Mouse (Mus musculus) splenic B cell, adult 2 months (primary cell): ENCODE measurements at regions not wholly inside any gene's neighbourhood (a gene's known extent, or its start where the extent isn't known, plus 50 kb on each side); places are given as distances from the start of the nearest gene placed in this dataset.

Source experiments
- DNase-seq: peaks from one replicate; pipeline ENCODE4 v3.0.0-alpha.2; 2011; ENCODE audit warnings: low read depth, low spot score
- H3K27me3 ChIP-seq: 2 replicates; pipeline ENCODE4 v1.6.1; 2012; ENCODE audit warnings: mild to moderate bottlenecking, low read length, moderate library complexity, mixed read lengths; ENCODE audit not compliant: control insufficient read depth, poor library complexity, insufficient read depth, severe bottlenecking
- H3K36me3 ChIP-seq: 2 replicates; pipeline ENCODE4 v1.6.1; 2012; ENCODE audit warnings: mild to moderate bottlenecking, low read length, moderate library complexity, mixed read lengths; ENCODE audit not compliant: control insufficient read depth, poor library complexity, insufficient read depth, severe bottlenecking

DNA sequence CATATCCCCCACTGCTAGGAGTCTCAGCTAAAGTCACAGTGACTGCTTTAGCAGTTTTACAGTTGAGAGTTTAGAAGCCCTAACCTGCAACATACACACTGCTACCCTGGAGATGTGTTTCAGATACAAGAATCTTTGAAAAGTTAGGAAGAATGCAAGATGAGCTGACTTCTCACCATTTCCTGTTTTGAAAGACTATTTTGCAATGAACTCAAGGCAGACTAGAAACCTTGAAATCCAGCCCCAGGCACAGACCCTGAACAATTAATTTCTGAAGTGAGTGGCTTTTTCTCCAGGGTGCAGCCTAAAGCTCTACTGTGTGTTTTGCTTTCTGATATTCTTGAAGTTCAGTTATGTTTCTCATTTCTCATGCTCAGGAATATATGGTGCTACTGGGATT lies 440.6 kb downstream of the Nebl start:
- H3K27me3 ChIP-seq: no peaks in the 10 kb centered on the region
- H3K36me3 ChIP-seq: no peaks in the 10 kb centered on the region
- no peak for DNase-seq

DNA sequence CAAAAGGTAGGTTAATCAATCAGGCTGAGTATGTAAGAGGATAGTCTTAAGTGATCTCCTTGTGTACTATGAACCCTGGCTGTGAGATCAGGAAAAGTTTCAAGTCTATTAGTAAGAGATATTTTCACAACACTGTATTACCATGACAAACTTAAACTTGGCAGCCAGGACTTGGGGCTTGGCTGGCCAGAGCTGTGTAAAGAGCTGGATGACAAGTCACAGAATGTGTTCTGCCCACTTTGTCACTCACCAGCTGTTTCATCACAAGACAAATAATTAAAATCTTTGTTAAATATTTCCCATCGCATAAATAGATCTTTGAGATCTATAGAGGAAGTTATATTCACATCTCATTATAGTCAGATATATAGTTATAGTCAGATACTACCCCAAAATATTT lies 443.7 kb downstream of the Nebl start:
- H3K36me3 ChIP-seq: no peaks in the 10 kb centered on the region
- DNase-seq: no peak
- no peaks in the 10 kb centered on the region for H3K27me3 ChIP-seq

DNA sequence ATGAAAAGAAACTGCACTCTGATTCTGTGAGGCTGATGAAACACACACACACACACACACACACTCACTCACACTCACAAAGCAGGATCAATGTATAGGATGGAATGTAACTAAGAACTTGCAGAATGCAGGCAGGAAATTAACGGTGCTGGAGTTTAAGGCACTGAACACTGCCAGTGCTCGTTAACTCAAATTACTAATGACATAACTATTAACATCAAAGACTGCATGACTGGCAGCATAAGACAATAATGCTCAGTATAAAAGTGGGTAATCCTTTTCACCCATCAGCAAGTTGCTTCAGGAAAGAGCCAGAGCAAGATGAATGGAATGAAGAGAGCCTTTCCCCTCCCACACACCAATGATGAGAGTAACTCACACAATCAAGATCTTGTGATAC lies 481.3 kb downstream of the Nebl start:
- Histone ChIP-seq H3K36me3 (no peaks in the 10 kb centered on the region), H3K27me3 (no peaks in the 10 kb centered on the region)
- DNase-seq: no peak

DNA sequence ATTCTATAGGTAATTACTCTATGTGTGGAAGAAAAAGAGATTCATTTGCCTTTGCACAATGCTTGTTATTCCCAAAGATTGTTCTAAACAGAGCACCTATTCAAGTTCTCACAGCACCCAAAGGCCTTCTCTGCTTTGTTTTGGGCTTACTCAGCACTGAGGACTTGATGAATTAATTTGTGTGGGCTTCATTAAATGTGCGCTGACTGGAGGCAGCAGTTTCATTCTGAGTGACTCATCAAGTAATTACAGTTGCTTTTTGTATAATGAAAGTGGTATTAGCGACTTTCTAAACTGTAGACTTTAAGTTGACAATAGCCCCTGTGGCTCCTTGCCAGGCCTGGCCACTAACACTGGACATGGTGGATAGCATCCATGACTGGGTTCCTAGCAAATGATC lies 485.4 kb downstream of the Nebl start:
- DNase-seq: no peak
- Histone ChIP-seq H3K27me3 (no peaks in the 10 kb centered on the region), H3K36me3 (no peaks in the 10 kb centered on the region)

DNA sequence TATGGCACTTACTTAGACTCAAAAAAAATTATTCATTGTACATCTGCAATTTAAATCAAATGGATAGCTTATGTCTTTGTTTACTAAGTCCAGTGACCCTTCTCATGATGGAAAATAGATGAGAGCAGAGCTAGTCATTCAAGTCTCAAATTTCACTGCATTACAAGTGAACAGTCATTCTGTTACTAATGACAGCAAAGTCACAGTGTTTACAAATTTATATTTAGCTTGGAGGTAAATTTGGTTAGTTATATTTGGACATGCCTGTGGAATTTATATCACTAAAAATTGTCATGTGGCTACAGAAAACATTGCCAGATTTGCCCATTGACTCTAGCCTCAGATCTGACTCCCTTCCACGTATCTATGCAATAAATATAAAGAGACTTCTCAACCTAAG lies 515.7 kb downstream of the Nebl start:
- DNase-seq: no peak
- H3K36me3 ChIP-seq: no peaks in the 10 kb centered on the region
- no peaks in the 10 kb centered on the region for H3K27me3 ChIP-seq

DNA sequence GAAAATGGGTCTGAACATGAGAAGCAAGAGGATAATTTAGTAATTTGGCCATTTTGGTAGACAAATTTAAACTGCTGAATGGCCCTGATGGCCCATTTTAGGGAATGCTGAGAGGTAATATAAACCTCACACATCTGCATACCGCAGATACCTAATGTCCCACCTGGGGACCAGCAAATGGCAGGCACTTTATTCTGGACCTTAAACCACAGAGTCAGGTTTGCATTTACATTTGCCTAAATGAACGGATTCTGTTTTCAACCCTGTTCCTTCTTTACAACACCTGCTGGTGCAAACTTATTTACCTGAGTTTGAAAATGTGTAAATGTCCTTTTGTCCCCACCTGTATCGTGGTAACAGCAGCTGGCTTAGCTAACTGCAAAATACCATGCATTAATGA lies 516.4 kb downstream of the Nebl start:
- Histone ChIP-seq H3K27me3 (no peaks in the 10 kb centered on the region), H3K36me3 (no peaks in the 10 kb centered on the region)
- DNase-seq: no peak

DNA sequence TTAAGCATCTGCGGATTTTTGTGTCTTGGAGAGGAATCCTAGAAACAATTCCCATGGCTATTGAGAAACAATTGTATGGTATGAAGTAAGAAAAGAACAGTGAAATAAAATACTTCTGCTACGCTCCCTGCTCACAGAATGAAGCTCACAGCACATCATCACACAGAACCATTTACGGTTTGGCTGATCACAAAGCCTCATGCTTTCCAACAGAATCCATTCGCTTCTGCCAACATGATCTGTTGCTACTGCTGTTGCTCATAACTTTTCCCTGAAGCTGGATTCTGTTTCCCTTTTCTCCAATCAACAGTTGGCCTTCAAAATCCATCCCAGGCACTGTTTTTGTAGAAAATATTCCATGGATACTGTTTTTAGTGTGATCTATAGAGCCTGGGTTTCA lies 518.7 kb downstream of the Nebl start:
- no peak for DNase-seq
- Histone ChIP-seq H3K27me3 (no peaks in the 10 kb centered on the region), H3K36me3 (no peaks in the 10 kb centered on the region)

DNA sequence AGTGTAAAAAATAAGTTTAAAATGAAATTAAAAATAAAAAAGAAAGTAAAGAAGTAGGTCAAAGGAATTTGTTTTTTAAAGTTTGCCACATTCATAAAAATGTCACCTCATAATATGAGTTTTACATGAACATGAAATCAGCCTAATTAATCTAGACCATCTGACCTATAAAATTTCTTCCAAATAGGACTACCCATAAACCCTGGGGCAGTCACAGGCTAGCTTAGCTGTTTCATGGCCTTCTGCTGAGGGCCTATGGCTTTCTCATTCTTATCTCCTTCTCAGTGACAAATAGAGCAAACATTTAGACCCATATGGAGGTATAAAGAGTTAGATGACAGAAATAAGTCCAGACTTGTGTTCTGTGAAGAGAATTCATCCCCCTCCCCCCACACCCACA lies 520.2 kb downstream of the Nebl start:
- Histone ChIP-seq H3K36me3 (no peaks in the 10 kb centered on the region), H3K27me3 (no peaks in the 10 kb centered on the region)
- DNase-seq: no peak

DNA sequence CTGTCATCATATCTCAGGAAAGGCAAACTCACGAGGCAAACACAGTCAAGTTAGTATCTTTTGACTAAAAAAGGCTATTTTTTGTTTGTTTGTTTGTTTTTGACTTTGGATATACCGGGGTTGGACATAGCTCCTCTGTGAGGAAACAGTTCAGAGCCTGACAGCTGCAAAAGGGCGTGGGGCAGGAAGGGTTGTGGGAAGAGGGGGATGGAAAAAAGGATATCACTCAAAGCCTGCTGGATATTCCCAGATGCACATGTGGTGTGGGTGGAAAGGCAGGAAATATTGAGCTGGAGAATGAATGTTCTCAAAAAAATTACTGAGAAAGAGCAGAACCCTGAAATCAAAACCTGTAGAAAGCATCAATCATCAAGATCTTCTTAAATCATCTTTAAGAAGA lies 537.7 kb downstream of the Nebl start:
- DNase-seq: no peak
- Histone ChIP-seq H3K36me3 (no peaks in the 10 kb centered on the region), H3K27me3 (no peaks in the 10 kb centered on the region)

DNA sequence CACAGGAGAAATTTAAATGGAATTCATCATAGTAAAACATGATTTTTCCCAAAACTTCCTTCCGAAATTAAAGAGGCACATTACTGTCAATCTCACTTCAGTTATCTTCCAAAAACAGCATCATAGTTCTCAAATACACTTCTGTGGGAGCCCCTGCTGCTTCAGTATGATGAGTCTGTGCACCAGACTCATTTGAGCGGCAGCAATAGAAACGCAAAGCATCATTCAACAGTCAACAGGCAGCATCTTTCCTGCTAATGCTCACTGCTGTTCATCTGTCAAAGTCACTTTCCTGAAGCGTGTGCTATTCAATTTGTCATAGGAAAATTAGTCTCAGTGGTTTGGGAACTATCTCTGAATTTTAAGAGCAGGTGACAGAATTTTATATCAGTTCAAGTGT lies 542.1 kb downstream of the Nebl start:
- DNase-seq: no peak
- no peaks in the 10 kb centered on the region for H3K36me3 ChIP-seq
- H3K27me3 ChIP-seq: no peaks in the 10 kb centered on the region

DNA sequence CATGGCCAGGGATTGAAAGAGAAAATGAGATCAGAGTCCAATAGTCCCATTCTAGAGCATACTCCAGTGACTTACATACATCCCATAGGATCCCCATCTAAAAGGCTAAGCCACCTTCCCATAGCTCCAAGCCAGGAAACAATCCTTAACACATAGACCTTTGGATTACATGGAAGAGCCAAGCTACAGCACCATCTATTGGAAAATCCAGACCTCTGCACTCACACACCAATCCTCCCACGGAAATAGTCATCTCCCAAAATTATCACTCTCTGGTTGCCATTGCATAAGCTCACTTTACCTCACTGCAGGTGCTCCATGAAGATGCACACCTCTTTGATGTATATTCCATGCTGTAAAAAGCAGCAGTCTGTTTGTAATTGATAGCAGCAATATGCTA lies 543.4 kb downstream of the Nebl start:
- Histone ChIP-seq H3K36me3 (no peaks in the 10 kb centered on the region), H3K27me3 (no peaks in the 10 kb centered on the region)
- no peak for DNase-seq

DNA sequence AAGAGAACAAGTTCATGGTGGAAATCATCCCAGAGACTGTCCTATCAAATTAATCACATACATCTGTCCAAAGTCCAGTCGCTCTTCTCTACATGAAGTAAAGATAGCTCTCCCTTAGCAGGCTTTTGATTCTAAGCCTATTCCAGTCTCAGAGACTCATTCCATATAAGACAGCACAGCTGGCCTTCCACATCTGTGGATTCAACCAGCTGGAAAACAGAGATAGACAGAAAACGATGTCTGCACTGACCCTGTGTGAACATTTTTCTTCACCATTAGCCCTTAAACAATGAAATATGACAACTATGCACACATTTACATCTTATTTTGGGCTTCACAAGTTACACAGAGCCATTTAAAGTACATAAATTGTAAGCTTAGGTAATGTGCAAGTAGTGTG lies 547.6 kb downstream of the Nebl start:
- no peaks in the 10 kb centered on the region for H3K27me3 ChIP-seq
- no peak for DNase-seq
- H3K36me3 ChIP-seq: no peaks in the 10 kb centered on the region

DNA sequence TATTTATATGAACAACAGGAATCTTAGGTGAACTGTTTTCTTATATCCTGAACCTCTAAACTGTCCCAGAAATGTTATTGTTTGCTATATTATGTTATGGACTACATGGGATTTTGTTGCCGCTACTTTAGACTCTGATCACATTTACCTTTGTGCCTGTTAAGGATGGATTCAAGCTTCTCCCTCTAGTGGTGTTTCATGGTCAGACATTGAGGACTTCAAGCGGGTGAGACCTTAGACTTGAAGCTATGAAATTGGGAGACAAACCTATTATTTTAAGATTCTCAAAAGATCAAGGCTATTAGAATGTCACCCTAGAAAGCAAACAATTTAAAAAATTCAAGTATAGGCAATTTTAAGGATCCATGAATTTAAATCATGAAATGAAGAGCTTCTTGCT lies 549.7 kb downstream of the Nebl start:
- no peak for DNase-seq
- H3K27me3 ChIP-seq: no peaks in the 10 kb centered on the region

DNA sequence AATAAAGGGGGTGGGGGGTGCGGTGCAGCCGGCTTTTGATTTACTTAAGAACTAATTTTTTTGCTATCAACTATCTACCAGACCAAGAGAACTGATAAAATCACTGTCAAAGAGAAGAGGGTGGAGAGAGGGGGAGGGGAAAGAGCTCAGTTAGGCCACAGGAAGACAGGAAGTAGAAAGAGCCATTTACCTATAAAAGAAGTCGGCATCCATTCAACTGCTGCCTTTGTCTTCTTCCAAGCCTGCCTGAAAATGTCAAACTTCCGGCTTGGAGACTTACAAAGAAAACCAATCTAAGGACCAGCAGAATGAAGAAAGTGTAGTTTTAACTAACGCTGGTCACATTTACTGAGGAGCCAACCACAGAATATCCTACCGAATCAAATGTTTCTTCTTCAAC lies 562.4 kb downstream of the Nebl start:
- Histone ChIP-seq H3K36me3 (no peaks in the 10 kb centered on the region), H3K27me3 (no peaks in the 10 kb centered on the region)
- DNase-seq: no peak

More for the DNA sequence above, 549.7 kb downstream of the Nebl start:
- H3K36me3 ChIP-seq: no peaks in the 10 kb centered on the region

DNA sequence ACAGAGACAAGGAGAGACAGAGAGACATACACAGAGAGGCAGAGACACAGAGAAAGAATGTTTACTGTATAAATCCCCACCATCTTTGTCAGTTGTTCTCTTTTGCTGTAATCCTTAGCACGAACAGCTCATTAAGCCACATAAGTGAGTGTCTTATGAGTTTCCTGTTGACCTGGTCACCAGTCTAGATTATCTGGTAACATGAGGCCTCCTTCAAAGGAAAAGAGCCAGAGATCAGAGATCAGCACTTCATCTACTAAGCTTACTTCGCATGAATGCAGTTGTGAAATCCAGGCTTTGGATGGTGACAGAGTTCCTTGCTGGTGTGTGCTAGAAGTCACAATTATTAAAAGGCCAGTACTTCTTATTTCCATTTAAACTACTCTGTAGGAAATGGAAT lies 566.2 kb downstream of the Nebl start:
- H3K36me3 ChIP-seq: no peaks in the 10 kb centered on the region
- no peak for DNase-seq

DNA sequence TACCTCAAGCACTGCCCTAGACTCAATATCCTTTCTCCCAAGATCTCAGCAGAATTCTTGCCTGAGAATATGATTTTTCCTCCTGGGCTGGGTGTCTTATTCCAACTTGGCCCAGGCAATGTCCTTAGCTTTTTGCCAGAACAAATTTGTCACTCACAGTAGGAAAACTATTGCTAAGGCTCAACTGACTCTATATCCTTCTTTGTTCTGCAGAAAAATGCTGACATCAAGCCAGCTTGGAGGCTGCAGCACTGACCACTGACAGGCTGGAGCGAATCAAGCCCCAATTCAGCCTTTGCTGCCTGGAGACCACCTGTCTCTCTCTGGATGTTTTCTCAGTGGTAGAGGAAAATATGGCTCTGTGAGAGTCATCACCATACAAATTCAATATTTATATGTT lies 572.8 kb downstream of the Nebl start:
- no peak for DNase-seq
- H3K27me3 ChIP-seq: no peaks in the 10 kb centered on the region
- H3K36me3 ChIP-seq: no peaks in the 10 kb centered on the region

More for the DNA sequence above, 566.2 kb downstream of the Nebl start:
- no peaks in the 10 kb centered on the region for H3K27me3 ChIP-seq

DNA sequence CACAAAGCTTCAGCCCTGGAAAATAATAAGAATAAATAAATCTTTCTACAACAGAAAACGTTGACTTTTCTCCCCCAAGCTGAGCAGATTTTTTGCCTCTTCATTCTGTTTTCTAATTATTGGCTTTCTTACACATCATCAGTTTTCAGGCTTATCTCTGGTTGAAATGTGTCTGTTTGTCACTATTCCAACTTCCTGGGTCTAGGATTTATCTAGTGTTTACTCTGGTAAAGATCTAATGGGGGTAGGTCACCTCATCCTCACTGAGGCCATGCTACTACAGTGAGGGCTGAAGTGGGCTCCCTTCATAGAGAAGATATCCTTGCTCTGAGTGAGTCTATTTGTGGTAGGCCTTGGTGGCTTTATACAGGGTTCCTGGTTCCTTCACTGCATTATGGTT lies 573.9 kb downstream of the Nebl start:
- no peaks in the 10 kb centered on the region for H3K36me3 ChIP-seq
- no peaks in the 10 kb centered on the region for H3K27me3 ChIP-seq
- DNase-seq: no peak
